In genomic region chr11:63908500-63908899, GRCm38 (mm10) we compare ENCODE assay signal across 16 mouse cellular contexts. TPM values are rescaled to one million over a fixed set of nuclear protein-coding genes. Genes with fewer than 3 reads are reported as not detected.
A peak's percentile ranks its signal among the peaks of the same experiment; 100 is the strongest.
DNase-seq lines count a peak whose midpoint lies in the region; ATAC-seq and TF ChIP-seq lines count a peak whose summit lies in the region.
"Had no signal": no experiment of that assay in that cellular context is flagged by ENCODE, and none has a peak within 500 bp of the region (broad histone marks: within the 10 kb centered on the region; RNA-seq: fewer than 3 reads in every experiment).

No protein-coding gene starts in this region.

- no peak for TF ChIP-seq POLR2A in kidney, adult 2 months (IDR thresholded peaks at IDR 0.05; ENCODE audit: low read depth, low read length)

- ATAC-seq in activated CD4-positive, CD25-positive, alpha-beta regulatory T cell, adult 4 months = peak; percentile 76

- no peaks in the 10 kb centered on the region for H3K9me3 ChIP-seq in megakaryocyte, embryonic 14.5 days
- H3K9me3 ChIP-seq: heart, embryonic 12.5 days; liver, embryonic 13.5 days; midbrain, embryonic 12.5 days had no signal

- peaks cover 7% of the 10 kb centered on the region for H3K4me1 ChIP-seq in megakaryocyte, embryonic 14.5 days
- H3K4me1 ChIP-seq in kidney, adult 2 months (ENCODE audit: control insufficient read depth, insufficient read depth, low read length) = no peaks in the 10 kb centered on the region

- DNase-seq in 416B (ENCODE audit: low read depth) = peak; percentile 46
- peak; percentile 45 to 49 for DNase-seq in B cell, adult 2 months
- DNase-seq in kidney, adult 2 months = no peak
- no peak for DNase-seq in gastrocnemius, postnatal 4 days (ENCODE audit: low spot score in 2 of 2)
- no peak for DNase-seq in right cerebral cortex, adult 2 months (ENCODE audit: low spot score in 2 of 2)
- DNase-seq: cerebellum, postnatal 25 days; gastrocnemius, postnatal 14 days; heart, postnatal 4 days; liver, embryonic 13.5 days; lung, postnatal 14 days had no signal

- no peaks in the 10 kb centered on the region for H3K36me3 ChIP-seq in megakaryocyte, embryonic 14.5 days (replicated peaks; ENCODE audit: low read length)
- no peaks in the 10 kb centered on the region for H3K36me3 ChIP-seq in kidney, adult 2 months (ENCODE audit: control insufficient read depth, insufficient read depth, low read length)
- H3K36me3 ChIP-seq: heart, embryonic 12.5 days; midbrain, embryonic 12.5 days had no signal

- WGBS in kidney, adult 2 months = 74% methylated on average over 4 of the region's 4 CpGs

- peak overlapping the region; percentile 56 for H3K4me3 ChIP-seq in megakaryocyte, embryonic 14.5 days (replicated peaks)
- no peak overlapping the region for H3K4me3 ChIP-seq in kidney, adult 2 months (ENCODE audit: insufficient read depth, low read depth, low read length)
- H3K4me3 ChIP-seq: heart, embryonic 12.5 days; layer of hippocampus, adult 2 months; liver, embryonic 13.5 days; midbrain, embryonic 12.5 days; myocyte had no signal

- TF ChIP-seq CTCF in kidney, adult 2 months (conservative IDR thresholded peaks at IDR 0.05; ENCODE audit: insufficient read depth, insufficient read length, low read depth, low read length) = no peak

- no peak overlapping the region for H3K27ac ChIP-seq in kidney, adult 2 months (ENCODE audit: insufficient read depth, low read depth, low read length)
- H3K27ac ChIP-seq: layer of hippocampus, adult 2 months; liver, embryonic 13.5 days; midbrain, embryonic 12.5 days had no signal

- H3K27me3 ChIP-seq in megakaryocyte, embryonic 14.5 days (replicated peaks) = peaks cover 37% of the 10 kb centered on the region
- H3K27me3 ChIP-seq in kidney, adult 2 months (replicated peaks; ENCODE audit: control insufficient read depth, insufficient read depth, low read length) = no peaks in the 10 kb centered on the region
- H3K27me3 ChIP-seq: heart, embryonic 12.5 days; liver, embryonic 13.5 days had no signal

RNA-seq across cellular contexts. Expression of gene Hs3st3b1, which starts 13.6 kb away (rescaled TPM):
- polyA plus RNA-seq in activated CD4-positive, CD25-positive, alpha-beta regulatory T cell, adult 4 months (2017; shearing (Covaris generic)) = 1 to 10 TPM; 2.5 to 3.0 TPM
- polyA plus RNA-seq in megakaryocyte, embryonic 14.5 days (2012; ENCODE audit: insufficient read depth, low replicate concordance) = 0.32 TPM in 1 of 2 replicates, not detected in the other
- 6.7 and 7.2 TPM in 2 replicates for polyA plus RNA-seq in kidney, adult 2 months (2012; rRNA removed)
- total RNA-seq in gastrocnemius, postnatal 4 days (2021) = 1 to 10 TPM in 1 of 2 experiments, under 1 TPM in 1; 0.96 to 1.8 TPM

Comparison
In these comparisons a context has a peak if more than half of its experiments do, and no peak if none do; other contexts are left out.
1. DNase-seq: peak in 416B (single experiment) and B cell, adult 2 months (2 of 2); none in kidney, adult 2 months (single experiment), gastrocnemius, postnatal 4 days (0 of 2) and right cerebral cortex, adult 2 months (0 of 2).